Mouse (Mus musculus): Measurements from ENCODE around the gene C4b. TPM values are rescaled to one million over a fixed set of nuclear protein-coding genes. Genes with fewer than 3 reads are reported as not detected.
"Not testable (repeated sequence)": the region's sequence is repeated elsewhere in the genome, so short reads cannot be mapped to it uniquely, and the experiment has no call there.

Gene C4b
- total RNA-seq (2021), result 110 and 152 TPM in 2 replicates
- long read RNA-seq, experiment 1, transcript C4b-203 (2 exons, 749 nt), result major isoform, 27 of 170 reads
- long read RNA-seq, experiment 1, partial matches to known transcripts, result 114 of 170 reads
- long read RNA-seq, experiment 1, other reads (novel, unspliced or antisense), result 29 of 170 reads
- long read RNA-seq, experiment 2, full-length matches to known transcripts, result 33 of 131 reads
- long read RNA-seq, experiment 2, partial matches to known transcripts, result 70 of 131 reads
- long read RNA-seq, experiment 2, other reads (novel, unspliced or antisense), result 28 of 131 reads

- DNase-seq, result no peak
Observed at GRCm38 (mm10) chr17:34743719-34744118, at the start of gene C4b. Gene C4b (minus strand): TSS chr17:34743882.

- no peak for DNase-seq
Observed at GRCm38 (mm10) chr17:34777680-34778325, 34.1 kb upstream of the C4b start.

DNA sequence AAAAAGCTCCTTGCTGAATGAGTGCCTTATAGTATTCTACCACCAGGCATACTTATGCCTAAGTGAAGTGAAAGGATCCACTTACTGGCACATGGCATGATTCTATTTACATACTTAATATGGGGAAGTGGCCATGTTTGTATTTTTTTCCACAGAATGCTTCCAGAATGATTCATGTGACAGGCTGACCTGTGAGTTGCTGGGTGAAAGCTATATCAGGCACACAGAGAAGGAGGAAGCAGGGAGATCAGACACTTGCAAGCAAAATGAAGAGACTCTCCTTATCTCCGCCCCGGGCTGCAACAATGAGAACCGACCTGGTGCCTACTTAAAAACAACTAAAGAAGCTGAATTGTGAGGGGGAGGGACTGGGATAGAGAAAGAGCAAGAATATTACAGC, 17.8 kb upstream of the C4b start:
- no peak for DNase-seq

GRCm38 (mm10) chr17:34746531-34746930, 2.8 kb upstream of the C4b start:
- DNase-seq, result no peak

DNA sequence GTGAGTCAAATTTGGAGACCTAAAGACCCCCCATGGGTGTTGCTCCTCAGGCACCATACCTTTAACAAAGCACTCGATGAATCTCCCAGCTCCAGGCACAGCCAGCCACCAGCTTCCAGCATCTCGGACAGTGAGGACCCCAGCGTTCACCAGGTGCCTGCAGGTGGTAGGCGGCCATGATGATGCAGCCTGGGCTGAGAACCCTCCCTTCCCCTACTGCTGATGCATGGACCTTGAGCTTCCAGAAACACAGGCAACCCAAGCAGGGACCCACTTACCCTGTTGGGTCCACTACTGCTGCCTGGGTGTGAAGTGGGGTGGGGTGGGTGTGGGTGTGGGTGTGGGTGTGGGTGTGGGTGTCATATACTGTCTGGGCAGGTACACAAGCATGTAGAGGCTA, 1.5 kb upstream of the C4b start:
- DNase-seq, result not testable (repeated sequence)

- not testable (repeated sequence) for DNase-seq
Observed at GRCm38 (mm10) chr17:34744611-34745010, 929 bp upstream of the C4b start.

GRCm38 (mm10) chr17:34744206-34744605, 524 bp upstream of the C4b start:
- DNase-seq, result no peak

DNA sequence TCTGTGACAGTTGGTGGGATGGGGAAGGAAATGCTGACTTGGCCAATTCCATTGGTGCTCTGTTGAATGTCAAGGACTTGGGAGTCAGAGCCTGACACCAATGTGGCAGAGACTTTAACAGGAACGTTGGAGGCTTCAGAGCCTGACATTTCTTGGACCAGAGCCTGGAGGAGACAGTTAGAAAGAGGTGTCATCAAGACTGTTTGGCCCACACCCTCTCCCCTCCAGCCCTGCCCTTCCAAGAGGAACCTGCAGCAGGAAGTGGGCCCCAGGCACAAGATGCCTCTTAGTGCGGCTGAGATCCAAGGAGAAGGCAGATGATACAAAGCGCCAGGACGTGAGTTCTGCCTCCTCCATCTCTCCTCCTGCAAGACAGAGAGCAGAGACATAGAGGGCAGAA, 3.4 kb downstream of the C4b start:
- peak; percentile 60 for DNase-seq

DNA sequence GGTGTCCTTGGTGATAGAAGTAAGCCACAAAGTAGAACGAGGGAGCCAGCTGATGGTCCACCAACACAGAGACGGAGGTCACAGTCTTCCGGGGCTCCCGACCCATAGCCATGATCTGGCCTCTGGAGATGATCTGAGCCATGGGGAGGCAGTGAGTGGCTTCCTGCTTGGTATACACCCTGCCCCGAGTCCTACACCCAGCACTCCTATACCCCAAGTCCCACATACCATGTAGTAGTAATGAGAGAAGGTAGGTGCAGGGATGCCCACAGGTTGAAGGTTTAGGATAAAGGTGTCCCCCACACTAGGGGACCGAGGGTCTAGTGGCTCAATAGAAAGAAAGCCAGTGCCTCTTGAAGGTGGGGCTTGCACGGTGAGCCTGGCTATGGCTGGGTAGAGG, 4.0 kb downstream of the C4b start:
- DNase-seq, result not testable (repeated sequence)

GRCm38 (mm10) chr17:34737466-34737865, 6.2 kb downstream of the C4b start:
- DNase-seq, result not testable (repeated sequence)

DNA sequence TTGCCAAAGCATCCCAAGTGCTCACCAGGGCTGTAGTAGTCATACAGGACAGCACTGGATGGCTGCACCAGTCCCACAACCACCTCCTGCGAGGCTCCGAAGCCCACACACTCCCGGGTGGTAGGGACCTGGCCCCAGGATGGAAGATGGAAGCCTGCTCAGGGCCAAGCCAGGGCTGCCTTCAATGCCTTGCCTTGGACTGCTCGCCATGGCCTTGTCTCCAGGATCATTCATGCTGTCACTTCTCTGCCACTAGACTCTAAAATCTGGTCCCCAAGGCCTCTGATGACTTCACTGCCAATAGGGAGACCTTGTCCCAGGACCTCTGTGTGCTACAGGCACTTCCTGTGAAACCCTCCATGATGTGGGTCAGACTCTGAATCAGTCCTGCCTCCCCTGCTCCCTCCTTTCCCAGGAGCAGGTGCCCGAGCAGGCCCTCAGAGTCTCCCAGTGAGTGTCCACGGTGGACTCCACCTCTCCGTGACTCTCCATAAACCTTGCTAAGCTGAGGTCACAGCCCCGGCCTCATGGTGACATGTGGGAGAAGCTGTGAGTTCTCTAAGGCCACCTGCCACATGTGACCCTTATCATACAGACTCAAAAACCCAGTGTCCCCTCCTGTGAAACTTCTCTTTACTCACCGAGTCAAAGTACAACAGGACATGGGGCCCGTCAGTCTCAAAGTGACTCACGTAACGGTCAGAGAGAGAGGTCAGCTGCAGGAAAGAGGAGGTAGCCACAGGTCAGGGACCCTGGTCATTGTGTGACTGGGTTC, 13.7 kb downstream of the C4b start:
- peak; percentile 64 for DNase-seq

DNA sequence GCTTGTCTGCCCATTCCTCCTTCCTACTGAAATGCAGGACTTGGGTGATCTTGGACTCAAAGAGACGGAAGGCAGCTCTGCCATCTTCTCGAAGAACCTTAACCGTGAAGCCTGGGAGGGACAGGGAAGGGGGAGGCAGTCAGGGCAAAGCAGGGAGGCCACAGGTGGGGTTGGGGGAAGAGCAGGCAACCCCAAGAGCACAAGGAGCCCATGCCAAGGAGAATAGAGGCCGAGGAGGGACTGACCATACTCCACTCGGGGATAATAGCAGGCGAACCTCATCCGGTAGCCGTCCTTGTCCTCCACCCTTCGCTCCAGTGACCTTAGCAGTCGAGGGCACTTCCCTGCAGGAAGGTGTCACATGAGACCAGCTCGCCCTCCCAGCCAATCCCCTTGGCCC, 14.5 kb downstream of the C4b start:
- not testable (repeated sequence) for DNase-seq

GRCm38 (mm10) chr17:34727887-34728286, 15.8 kb downstream of the C4b start:
- no peak for DNase-seq

DNA sequence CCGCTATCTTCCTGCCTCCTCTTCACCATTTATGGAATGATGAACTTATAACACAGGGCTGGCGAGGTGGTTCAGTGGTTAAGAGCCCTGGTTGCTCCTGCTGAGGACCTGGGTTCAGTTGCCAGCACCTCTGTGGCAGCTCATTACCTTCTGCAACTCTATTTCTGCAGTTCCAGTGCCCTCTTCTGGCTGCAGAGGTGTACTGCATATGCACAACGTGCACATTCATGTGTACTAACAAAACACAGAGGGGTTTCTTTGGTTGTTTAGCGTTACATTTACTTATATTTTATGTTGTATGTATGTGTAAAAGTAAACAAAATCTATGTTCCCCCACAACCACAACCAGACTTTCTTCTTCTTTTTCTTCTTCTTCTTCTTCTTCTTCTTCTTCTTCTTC, 20.6 kb downstream of the C4b start:
- DNase-seq, result no peak

- peak; percentile 49 for DNase-seq
Observed at GRCm38 (mm10) chr17:34722238-34722637, 21.4 kb downstream of the C4b start.

- peak; percentile 37 for DNase-seq
Observed at GRCm38 (mm10) chr17:34719886-34720285, 23.8 kb downstream of the C4b start.

DNA sequence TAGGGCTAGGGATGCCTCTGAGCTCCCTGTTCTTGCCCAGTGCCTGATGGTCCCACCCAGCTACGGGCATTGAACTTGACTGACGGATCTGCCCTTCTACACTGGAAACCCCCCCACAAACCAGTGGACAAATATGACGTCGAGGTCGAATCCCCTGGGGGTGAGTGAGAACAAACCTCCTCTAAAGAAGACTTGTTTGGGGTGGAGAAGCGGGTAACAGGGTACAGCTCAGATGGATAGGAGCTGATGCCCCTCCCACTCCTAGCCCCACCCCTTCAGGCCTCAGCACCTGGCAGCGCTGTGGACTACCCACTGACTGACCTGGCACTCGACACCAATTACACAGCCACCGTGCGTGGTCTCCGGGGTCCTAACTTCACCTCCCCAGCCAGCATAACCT, 26.3 kb downstream of the C4b start:
- peak; percentile 49 for DNase-seq

GRCm38 (mm10) chr17:34716247-34716646, 27.4 kb downstream of the C4b start:
- peak; percentile 16 for DNase-seq

DNA sequence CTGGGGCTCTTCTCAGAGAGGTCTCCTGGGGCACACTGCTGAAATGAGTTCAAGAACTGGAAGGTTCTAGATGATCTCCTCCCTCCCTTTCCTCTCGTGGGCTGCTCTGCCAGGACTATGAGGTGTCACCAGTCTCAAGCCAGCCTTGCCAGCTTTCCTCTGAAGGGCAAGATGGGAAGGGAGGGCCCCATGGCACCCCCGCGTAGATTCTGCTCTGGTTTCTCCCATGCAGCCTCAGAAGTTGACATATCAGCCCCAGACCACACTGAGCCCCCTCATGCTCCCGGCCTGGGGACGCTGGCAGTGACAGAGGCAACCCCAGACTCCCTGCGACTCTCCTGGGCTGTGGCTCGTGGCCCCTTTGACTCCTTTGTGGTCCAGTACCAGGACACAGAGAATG, 28.2 kb downstream of the C4b start:
- peak; percentile 54 for DNase-seq

GRCm38 (mm10) chr17:34714908-34715445, 28.7 kb downstream of the C4b start:
- peak; percentile 53 for DNase-seq

DNA sequence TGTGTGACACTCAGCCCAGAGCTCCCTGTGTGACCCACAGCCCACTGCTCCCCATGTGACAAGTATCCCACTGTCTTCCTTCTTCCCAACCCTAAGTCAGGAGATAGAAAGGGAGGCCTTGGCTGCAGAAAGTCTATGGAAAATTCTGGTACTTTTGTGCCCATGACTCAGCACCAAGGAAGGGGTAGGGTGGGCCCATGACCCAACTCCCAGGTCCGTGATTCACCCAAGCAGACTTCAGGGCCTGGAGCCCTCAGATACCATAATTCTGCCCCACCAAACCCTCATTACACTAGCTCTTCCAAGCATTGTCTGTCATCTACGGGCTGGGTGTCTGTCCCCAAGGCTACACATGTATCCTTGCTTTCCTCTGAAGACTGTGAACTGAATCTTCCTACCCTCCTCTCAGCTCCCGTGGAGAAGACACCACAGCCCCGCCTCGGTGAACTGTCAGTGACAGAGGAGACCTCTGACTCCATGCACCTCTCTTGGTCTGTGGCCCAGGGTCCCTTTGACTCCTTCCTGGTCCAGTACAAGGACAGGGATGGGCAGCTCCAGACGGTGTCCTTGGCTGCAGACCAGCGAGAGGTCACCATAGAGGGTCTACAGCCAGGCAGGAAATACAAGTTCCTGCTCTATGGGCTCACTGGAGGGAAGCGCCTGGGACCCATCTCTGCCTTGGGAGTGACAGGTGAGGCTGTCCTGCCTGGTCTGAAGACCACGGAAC, 29.3 kb downstream of the C4b start:
- peak; percentile 78 for DNase-seq

GRCm38 (mm10) chr17:34712951-34713350, 30.7 kb downstream of the C4b start:
- DNase-seq, result peak; percentile 89

Data from adrenal gland, postnatal 14 days (tissue).